8 mouse cellular contexts compared by ENCODE assay signal in genomic region chr2:153585981-153586380, GRCm38 (mm10). TPM values are rescaled to one million over a fixed set of nuclear protein-coding genes. Genes with fewer than 3 reads are reported as not detected.
DNase-seq lines count a peak whose midpoint lies in the region; ATAC-seq lines count a peak whose summit lies in the region.
"Had no signal": no experiment of that assay in that cellular context is flagged by ENCODE, and none has a peak within 500 bp of the region (broad histone marks: within the 10 kb centered on the region; RNA-seq: fewer than 3 reads in every experiment).

No protein-coding gene starts in this region.

- no peaks in the 10 kb centered on the region for H3K27me3 ChIP-seq in kidney, embryonic 16.5 days (ENCODE audit: insufficient read depth, low read length)
- H3K27me3 ChIP-seq in embryonic facial prominence, embryonic 13.5 days = no peaks in the 10 kb centered on the region
- no peaks in the 10 kb centered on the region for H3K27me3 ChIP-seq in hindbrain, embryonic 15.5 days
- H3K27me3 ChIP-seq in midbrain, embryonic 16.5 days (ENCODE audit: control insufficient read depth, insufficient read depth, low read depth, low read length) = no peaks in the 10 kb centered on the region; the same call in 1 of the 2 replicates

- ATAC-seq in kidney, embryonic 16.5 days (ENCODE audit: low FRiP score, low TSS enrichment) = no peak
- no peak for ATAC-seq in embryonic facial prominence, embryonic 13.5 days (ENCODE audit: insufficient number of reproducible peaks, insufficient read depth, low FRiP score, low TSS enrichment, low read depth)
- ATAC-seq in hindbrain, embryonic 15.5 days (ENCODE audit: low FRiP score, low read depth) = no peak
- no peak for ATAC-seq in midbrain, embryonic 16.5 days

- 71% methylated on average over 6 of the region's 6 CpGs for WGBS in kidney, embryonic 16.5 days
- 65% methylated on average over 6 of the region's 6 CpGs for WGBS in embryonic facial prominence, embryonic 13.5 days
- WGBS in hindbrain, embryonic 15.5 days = 67% methylated on average over 6 of the region's 6 CpGs
- 61% methylated on average over 6 of the region's 6 CpGs for WGBS in midbrain, embryonic 16.5 days

- no peak overlapping the region for H3K27ac ChIP-seq in kidney, embryonic 16.5 days (ENCODE audit: low read length)
- no peak overlapping the region for H3K27ac ChIP-seq in embryonic facial prominence, embryonic 13.5 days
- H3K27ac ChIP-seq in hindbrain, embryonic 15.5 days (replicated peaks) = no peak overlapping the region
- no peak overlapping the region for H3K27ac ChIP-seq in midbrain, embryonic 16.5 days (ENCODE audit: low read length)
- H3K27ac ChIP-seq: left cerebral cortex, adult 2 months had no signal

- peak overlapping the region; percentile 34; the same call in 1 of the 2 replicates for H3K4me2 ChIP-seq in kidney, embryonic 16.5 days (replicated peaks; ENCODE audit: low read depth, low read length)
- peak overlapping the region; percentile 58 for H3K4me2 ChIP-seq in embryonic facial prominence, embryonic 13.5 days
- H3K4me2 ChIP-seq in hindbrain, embryonic 15.5 days = peak overlapping the region; percentile 52
- H3K4me2 ChIP-seq in midbrain, embryonic 16.5 days (ENCODE audit: low read length) = peak overlapping the region; percentile 54

- H3K9ac ChIP-seq in kidney, embryonic 16.5 days (replicated peaks; ENCODE audit: low read length) = no peak overlapping the region
- no peak overlapping the region for H3K9ac ChIP-seq in embryonic facial prominence, embryonic 13.5 days
- peak overlapping the region; percentile 29; the same call in 1 of the 2 replicates for H3K9ac ChIP-seq in hindbrain, embryonic 15.5 days
- H3K9ac ChIP-seq in midbrain, embryonic 16.5 days (ENCODE audit: low read depth, low read length) = no peak overlapping the region; the same call in 1 of the 2 replicates

- no peaks in the 10 kb centered on the region for H3K36me3 ChIP-seq in kidney, embryonic 16.5 days (ENCODE audit: insufficient read depth, low read length)
- H3K36me3 ChIP-seq in embryonic facial prominence, embryonic 13.5 days = no peaks in the 10 kb centered on the region
- no peaks in the 10 kb centered on the region for H3K36me3 ChIP-seq in hindbrain, embryonic 15.5 days
- no peaks in the 10 kb centered on the region for H3K36me3 ChIP-seq in midbrain, embryonic 16.5 days (ENCODE audit: control insufficient read depth, insufficient read depth, low read length)

- H3K4me1 ChIP-seq in kidney, embryonic 16.5 days (ENCODE audit: insufficient read depth, low read length) = peaks cover 12% of the 10 kb centered on the region
- H3K4me1 ChIP-seq in embryonic facial prominence, embryonic 13.5 days = peaks cover 14% of the 10 kb centered on the region
- H3K4me1 ChIP-seq in hindbrain, embryonic 15.5 days (replicated peaks) = peaks cover 12% of the 10 kb centered on the region
- peaks cover 4% of the 10 kb centered on the region; the same call in 1 of the 2 replicates for H3K4me1 ChIP-seq in midbrain, embryonic 16.5 days (ENCODE audit: control insufficient read depth, insufficient read depth, low read length)

- DNase-seq in kidney, adult 9 months = no peak
- DNase-seq in adipocyte (ENCODE audit: low spot score) = no peak
- DNase-seq in ovary, postnatal 36 days (ENCODE audit: low spot score) = no peak

- no peak overlapping the region for H3K4me3 ChIP-seq in kidney, embryonic 16.5 days (ENCODE audit: low read length)
- H3K4me3 ChIP-seq in embryonic facial prominence, embryonic 13.5 days = no peak overlapping the region
- peak overlapping the region; percentile 20; the same call in 1 of the 2 replicates for H3K4me3 ChIP-seq in hindbrain, embryonic 15.5 days
- no peak overlapping the region for H3K4me3 ChIP-seq in midbrain, embryonic 16.5 days (ENCODE audit: low read depth, low read length)
- H3K4me3 ChIP-seq: left cerebral cortex, adult 2 months had no signal

- no peaks in the 10 kb centered on the region for H3K9me3 ChIP-seq in kidney, embryonic 16.5 days (ENCODE audit: low read length)
- H3K9me3 ChIP-seq in embryonic facial prominence, embryonic 13.5 days = no peaks in the 10 kb centered on the region
- H3K9me3 ChIP-seq in hindbrain, embryonic 15.5 days = no peaks in the 10 kb centered on the region
- H3K9me3 ChIP-seq in midbrain, embryonic 16.5 days (replicated peaks; ENCODE audit: control insufficient read depth, low read length, poor library complexity, severe bottlenecking) = no peaks in the 10 kb centered on the region

RNA-seq across cellular contexts. Expression of gene Commd7, which starts 46.6 kb away (rescaled TPM):
- polyA plus RNA-seq in kidney, embryonic 16.5 days (2015; fragmentation: Nextera tagmentation; extraction: Ambion mirVana) = 84.2 and 87.4 TPM in 2 replicates
- polyA plus RNA-seq in embryonic facial prominence, embryonic 13.5 days (2015; fragmentation: Nextera tagmentation; extraction: Ambion mirVana) = 74.6 and 82.1 TPM in 2 replicates
- 89.0 and 89.9 TPM in 2 replicates for polyA plus RNA-seq in hindbrain, embryonic 15.5 days (2015; fragmentation: Nextera tagmentation; extraction: Ambion mirVana)
- 102 and 104 TPM in 2 replicates for polyA plus RNA-seq in midbrain, embryonic 16.5 days (2015; fragmentation: Nextera tagmentation; extraction: Ambion mirVana)

RNA-seq across cellular contexts. Expression of gene Nol4l, which starts 56.2 kb away (rescaled TPM):
- polyA plus RNA-seq in kidney, embryonic 16.5 days (2015; fragmentation: Nextera tagmentation; extraction: Ambion mirVana) = 13.8 and 17.1 TPM in 2 replicates
- 12.4 and 16.0 TPM in 2 replicates for polyA plus RNA-seq in embryonic facial prominence, embryonic 13.5 days (2015; fragmentation: Nextera tagmentation; extraction: Ambion mirVana)
- 42.6 and 45.4 TPM in 2 replicates for polyA plus RNA-seq in hindbrain, embryonic 15.5 days (2015; fragmentation: Nextera tagmentation; extraction: Ambion mirVana)
- 39.9 and 47.5 TPM in 2 replicates for polyA plus RNA-seq in midbrain, embryonic 16.5 days (2015; fragmentation: Nextera tagmentation; extraction: Ambion mirVana)
